ENCODE assay signal across 26 mouse cellular contexts in genomic region chr10:26185289-26185688, GRCm38 (mm10). TPM values are rescaled to one million over a fixed set of nuclear protein-coding genes. Genes with fewer than 3 reads are reported as not detected.
DNase-seq lines count a peak whose midpoint lies in the region; ATAC-seq lines count a peak whose summit lies in the region.
"Had no signal": no experiment of that assay in that cellular context is flagged by ENCODE, and none has a peak within 500 bp of the region (broad histone marks: within the 10 kb centered on the region; RNA-seq: fewer than 3 reads in every experiment).

No protein-coding gene starts in this region.

- ATAC-seq in frontal cortex, adult (ENCODE audit: low TSS enrichment): peak; percentile 90
- no peak for ATAC-seq in embryonic facial prominence, embryonic 14.5 days (ENCODE audit: low read depth)
- no peak for ATAC-seq in cerebellum, adult (ENCODE audit: insufficient number of reproducible peaks, low FRiP score, low TSS enrichment)
- ATAC-seq: forebrain, embryonic 13.5 days; forebrain, embryonic 15.5 days; forebrain, postnatal 0 days had no signal

- H3K9me3 ChIP-seq in embryonic facial prominence, embryonic 14.5 days (ENCODE audit: control insufficient read depth, low read length): no peaks in the 10 kb centered on the region
- H3K9me3 ChIP-seq: embryonic facial prominence, embryonic 13.5 days; forebrain, embryonic 13.5 days; forebrain, embryonic 15.5 days had no signal

- no peak overlapping the region for H3K4me2 ChIP-seq in embryonic facial prominence, embryonic 14.5 days (ENCODE audit: low read depth, low read length)
- H3K4me2 ChIP-seq: embryonic facial prominence, embryonic 13.5 days; forebrain, embryonic 13.5 days; forebrain, embryonic 15.5 days had no signal

- no peaks in the 10 kb centered on the region for H3K4me1 ChIP-seq in embryonic facial prominence, embryonic 14.5 days (ENCODE audit: control insufficient read depth, insufficient read depth, low read length)
- H3K4me1 ChIP-seq: forebrain, embryonic 13.5 days; forebrain, embryonic 15.5 days had no signal

- H3K27ac ChIP-seq in embryonic facial prominence, embryonic 14.5 days (replicated peaks; ENCODE audit: low read depth, low read length): no peak overlapping the region
- H3K27ac ChIP-seq: embryonic facial prominence, embryonic 13.5 days; forebrain, embryonic 13.5 days; forebrain, embryonic 15.5 days had no signal

- 48% methylated on average over 5 of the region's 5 CpGs for WGBS in embryonic facial prominence, embryonic 14.5 days

- DNase-seq in frontal cortex, postnatal 36 days (ENCODE audit: low spot score in 2 of 2): no peak
- peak; percentile 27 for DNase-seq in layer of hippocampus, adult 9-11 months
- DNase-seq in layer of hippocampus, adult 18-20 months (ENCODE audit: low spot score in 2 of 2): no peak
- peak; percentile 55 for DNase-seq in brain, adult 2 months (ENCODE audit: low read depth, low spot score)
- DNase-seq in embryonic facial prominence, embryonic 14.5 days (ENCODE audit: low spot score): peak; percentile 19
- DNase-seq: adrenal gland, adult 2 months; adrenal gland, postnatal 10 days; adrenal gland, postnatal 25 days; cerebellum, adult 11 months; cerebellum, adult 18-20 months; cerebellum, adult 8-10 months; cerebellum, adult 9-11 months; cerebellum, postnatal 14 days; cerebellum, postnatal 36 days; embryo, embryonic 11 days; forebrain, postnatal 0 days had no signal

- no peak overlapping the region for H3K9ac ChIP-seq in embryonic facial prominence, embryonic 14.5 days (ENCODE audit: low read depth, low read length)
- H3K9ac ChIP-seq: embryonic facial prominence, embryonic 13.5 days; forebrain, embryonic 13.5 days; forebrain, embryonic 15.5 days; forebrain, postnatal 0 days had no signal

- no peak overlapping the region for H3K4me3 ChIP-seq in embryonic facial prominence, embryonic 14.5 days (ENCODE audit: low read depth, low read length)
- H3K4me3 ChIP-seq: embryonic facial prominence, embryonic 13.5 days; forebrain, embryonic 13.5 days; forebrain, embryonic 15.5 days had no signal

- no peaks in the 10 kb centered on the region for H3K27me3 ChIP-seq in embryonic facial prominence, embryonic 14.5 days (replicated peaks; ENCODE audit: control insufficient read depth, insufficient read depth, low read length)
- H3K27me3 ChIP-seq: embryonic facial prominence, embryonic 13.5 days; forebrain, embryonic 13.5 days; forebrain, embryonic 15.5 days had no signal

- no peaks in the 10 kb centered on the region for H3K36me3 ChIP-seq in embryonic facial prominence, embryonic 14.5 days (ENCODE audit: control insufficient read depth, insufficient read depth, low read length)
- H3K36me3 ChIP-seq: embryonic facial prominence, embryonic 13.5 days; forebrain, embryonic 15.5 days had no signal

RNA-seq across cellular contexts. Expression of gene Samd3, which starts 44.2 kb away (rescaled TPM):
- total RNA-seq in layer of hippocampus, adult 18-20 months (2021): not detected
- 0.12 TPM in 1 of 2 replicates, not detected in the other for polyA plus RNA-seq in embryonic facial prominence, embryonic 14.5 days (2014; fragmentation: Nextera tagmentation; extraction: Ambion mirVana)
- total RNA-seq: adrenal gland, adult 2 months; adrenal gland, postnatal 10 days; adrenal gland, postnatal 25 days; adrenal gland, postnatal 4 days; common myeloid progenitor, adult 5-6 weeks; ES-E14; MEL had no signal
- polyA plus RNA-seq: C2C12 had no signal

Comparison
In these comparisons a context has a peak if more than half of its experiments do, and no peak if none do; other contexts are left out.
1. DNase-seq: peak in layer of hippocampus, adult 9-11 months (single experiment), brain, adult 2 months (single experiment) and embryonic facial prominence, embryonic 14.5 days (single experiment); none in frontal cortex, postnatal 36 days (0 of 2) and layer of hippocampus, adult 18-20 months (0 of 2).